Mouse (Mus musculus) heart, adult 2 months (tissue): Measurements from ENCODE around the gene Hoxb3.

ENCODE experiments used
- CTCF ChIP-seq: fragments of 200-600 bp; IDR thresholded peaks from 2 replicates; pipeline ENCODE4 v1.8.1; 2022; ENCODE audit warnings: antibody characterized with exemption, mild to moderate bottlenecking, moderate library complexity
- EP300 ChIP-seq: fragments of 200-500 bp; IDR thresholded peaks from 2 replicates; pipeline ENCODE4 v1.6.1; 2011; ENCODE audit warnings: low read depth, low read length, control low read depth; ENCODE audit not compliant: insufficient read depth
- POLR2A ChIP-seq: fragments of 200-500 bp; IDR thresholded peaks from 2 replicates; pipeline ENCODE4 v1.6.1; 2011; ENCODE audit warnings: mild to moderate bottlenecking, low read depth, low read length, control low read depth; ENCODE audit not compliant: insufficient read depth

- no peak for TF ChIP-seq CTCF
- TF ChIP-seq EP300: no peak
- no peak for TF ChIP-seq POLR2A
Observed at GRCm38 (mm10) chr11:96302381-96303150, 20.6 kb upstream of the Hoxb3 start.
